Mouse (Mus musculus) kidney, embryonic 14.5 days (tissue): Measurements from ENCODE around the gene Pttg1ip. TPM values are rescaled to one million over a fixed set of nuclear protein-coding genes. Genes with fewer than 3 reads are reported as not detected.
A peak's percentile ranks its signal among the peaks of the same experiment; 100 is the strongest.

Experiments used
- ATAC-seq: fragments of 200-750 bp; cut with Nextera tagmentation; 2 replicates; pipeline ENCODE4 v1.8.0; 2017; ENCODE audit warnings: moderate number of reproducible peaks, mild to moderate bottlenecking, moderate TSS enrichment, moderate library complexity; ENCODE audit not compliant: low FRiP score, low TSS enrichment
- H3K27ac ChIP-seq: fragments of 300-500 bp; sonication (generic); 2 replicates; pipeline ENCODE4 v1.5.1; 2014; ENCODE audit warnings: low read depth, mild to moderate bottlenecking, low read length, moderate library complexity, mixed read lengths
- H3K27me3 ChIP-seq: fragments of 300-500 bp; sonication (generic); 2 replicates; pipeline ENCODE4 v1.6.1; 2014; ENCODE audit warnings: mild to moderate bottlenecking, low read length; ENCODE audit not compliant: control insufficient read depth, insufficient read depth
- H3K36me3 ChIP-seq: fragments of 300-500 bp; sonication (generic); 2 replicates; pipeline ENCODE4 v1.6.1; 2014; ENCODE audit warnings: low read length, mixed read lengths; ENCODE audit not compliant: control insufficient read depth, insufficient read depth
- H3K4me1 ChIP-seq: fragments of 300-500 bp; sonication (generic); 2 replicates; pipeline ENCODE4 v1.6.1; 2014; ENCODE audit warnings: low read length, mixed read lengths; ENCODE audit not compliant: control insufficient read depth, insufficient read depth
- H3K4me2 ChIP-seq: fragments of 300-500 bp; sonication (generic); replicated peaks from 2 replicates; pipeline ENCODE4 v1.6.1; 2014; ENCODE audit warnings: low read depth, mild to moderate bottlenecking, low read length
- H3K4me3 ChIP-seq: fragments of 300-500 bp; sonication (generic); 2 replicates; pipeline ENCODE4 v1.5.1; 2014; ENCODE audit warnings: mild to moderate bottlenecking, low read length
- H3K9ac ChIP-seq: fragments of 300-500 bp; sonication (generic); 2 replicates; pipeline ENCODE4 v1.6.1; 2014; ENCODE audit warnings: low read depth, mild to moderate bottlenecking, low read length, moderate library complexity
- H3K9me3 ChIP-seq: fragments of 300-500 bp; sonication (generic); 2 replicates; pipeline ENCODE4 v1.6.1; 2016; ENCODE audit warnings: low read length; ENCODE audit not compliant: control insufficient read depth
- WGBS: fragments of 180-500 bp; shearing (Covaris S2); extraction: QIAGEN DNeasy Blood & Tissue Kit; methylation state at CpG from one replicate; pipeline ENCODE4 v1.1.7; 2014; 5-methylcytosine and 5-hydroxymethylcytosine counted together
- polyA plus RNA-seq: library from polyadenylated mRNA; unstranded; fragments of >200 nt; fragmentation: Nextera tagmentation; extraction: Ambion mirVana; gene quantifications from 2 replicates; pipeline ENCODE4 v1.2.1, GENCODE M21; 2014

Pttg1ip gene
- polyA plus RNA-seq, 1 experiment from 2014 or later, result 144 TPM

DNA sequence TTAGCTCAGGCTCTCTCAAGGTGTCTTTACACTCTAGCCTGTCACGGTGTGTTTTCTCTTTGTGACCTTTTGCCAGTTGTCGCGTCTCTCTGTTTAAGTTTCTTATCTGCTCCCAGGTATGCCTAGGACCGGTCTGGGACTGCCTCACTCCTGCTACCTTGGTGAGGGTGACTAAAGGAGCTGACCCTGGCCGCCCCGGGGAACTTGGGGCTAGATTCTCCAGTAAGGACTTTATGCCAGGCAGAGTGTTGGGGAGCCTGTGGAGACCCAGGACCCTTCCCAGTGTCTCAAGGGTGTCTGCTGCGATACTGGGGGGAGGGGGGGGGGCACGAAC lies 732 bp downstream of the Pttg1ip start:
- ATAC-seq, result 0 out of 2 replicates have a peak, but pooled peaks have one; percentile 1
- Histone ChIP-seq H3K4me3 (peak overlapping the region; percentile 87), H3K27ac (peak overlapping the region; percentile 95), H3K9ac (peak overlapping the region; percentile 78), H3K36me3 (peaks cover 11% of the 10 kb centered on the region; the same call in 1 of the 2 replicates), H3K27me3 (no peaks in the 10 kb centered on the region), H3K4me2 (peak overlapping the region; percentile 91), H3K4me1 (peaks cover 13% of the 10 kb centered on the region; the same call in 1 of the 2 replicates), H3K9me3 (no peaks in the 10 kb centered on the region)
- WGBS, result 11% methylated on average over 8 of the region's 8 CpGs

DNA sequence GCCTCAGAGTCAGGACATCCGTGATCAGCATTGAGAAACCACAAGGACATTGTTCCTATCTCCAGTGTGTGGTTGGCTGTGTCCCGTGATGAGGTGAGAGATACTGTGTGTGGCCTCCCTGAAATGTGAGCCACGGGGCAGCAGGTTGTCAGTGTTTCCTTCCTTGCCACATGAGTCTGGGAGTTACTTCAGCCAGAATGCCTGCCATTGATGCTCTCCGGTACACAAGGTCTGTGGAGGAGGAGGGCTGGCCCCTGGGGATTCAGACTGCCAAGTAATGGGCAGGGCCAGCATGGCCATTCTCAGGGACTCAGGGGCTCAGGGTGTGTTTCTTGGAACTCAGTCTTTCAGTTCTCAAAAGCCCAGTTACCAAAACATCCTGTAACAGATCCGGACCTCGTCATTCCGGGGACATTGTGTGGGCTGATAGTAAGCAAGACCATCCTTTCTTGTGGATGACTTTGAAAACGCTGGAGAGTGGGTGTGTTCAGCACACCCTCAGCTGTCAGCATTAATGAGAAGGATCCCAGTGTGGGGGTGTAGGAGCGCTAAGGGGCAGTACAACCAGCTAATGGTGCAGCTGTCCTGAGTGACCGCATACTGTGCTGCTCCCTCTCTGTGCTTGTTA lies 2.4 kb downstream of the Pttg1ip start:
- H3K9ac ChIP-seq, result no peak overlapping the region
- WGBS, result 49% methylated on average over 10 of the region's 10 CpGs

DNA sequence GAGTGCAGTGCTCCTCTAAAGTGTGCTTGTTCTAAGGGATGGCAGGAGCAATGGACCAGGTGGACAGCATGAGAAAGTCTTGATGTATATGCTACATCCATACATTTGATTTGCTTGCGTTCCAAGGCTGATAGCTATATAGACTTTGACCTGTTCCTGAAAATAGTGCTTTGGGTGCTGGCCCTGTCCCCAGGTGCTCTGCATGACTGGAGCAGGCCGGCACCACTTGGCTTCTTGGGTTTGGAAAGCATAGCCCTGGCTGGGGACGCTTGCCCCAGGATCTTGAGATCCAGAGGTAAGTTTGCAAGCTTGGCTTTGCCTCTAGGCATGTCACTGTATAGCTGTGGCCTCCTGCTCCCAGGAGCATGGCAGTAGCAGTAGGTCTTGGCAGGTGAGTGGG lies 5.1 kb downstream of the Pttg1ip start:
- H3K9me3 ChIP-seq, result no peaks in the 10 kb centered on the region
- no peak overlapping the region for H3K4me2 ChIP-seq
- no peak overlapping the region for H3K9ac ChIP-seq
- 90% methylated on average over 3 of the region's 3 CpGs for WGBS
- peaks cover 34% of the 10 kb centered on the region for H3K36me3 ChIP-seq
- H3K27ac ChIP-seq, result no peak overlapping the region
- no peaks in the 10 kb centered on the region for H3K27me3 ChIP-seq
- no peak for ATAC-seq
- peaks cover 12% of the 10 kb centered on the region; the same call in 1 of the 2 replicates for H3K4me1 ChIP-seq
- H3K4me3 ChIP-seq, result no peak overlapping the region

More for the DNA sequence above, 2.4 kb downstream of the Pttg1ip start:
- Histone ChIP-seq H3K4me3 (no peak overlapping the region), H3K27me3 (no peaks in the 10 kb centered on the region), H3K36me3 (peaks cover 21% of the 10 kb centered on the region), H3K9me3 (no peaks in the 10 kb centered on the region), H3K27ac (no peak overlapping the region), H3K4me2 (no peak overlapping the region), H3K4me1 (peaks cover 13% of the 10 kb centered on the region; the same call in 1 of the 2 replicates)
- ATAC-seq, result no peak

DNA sequence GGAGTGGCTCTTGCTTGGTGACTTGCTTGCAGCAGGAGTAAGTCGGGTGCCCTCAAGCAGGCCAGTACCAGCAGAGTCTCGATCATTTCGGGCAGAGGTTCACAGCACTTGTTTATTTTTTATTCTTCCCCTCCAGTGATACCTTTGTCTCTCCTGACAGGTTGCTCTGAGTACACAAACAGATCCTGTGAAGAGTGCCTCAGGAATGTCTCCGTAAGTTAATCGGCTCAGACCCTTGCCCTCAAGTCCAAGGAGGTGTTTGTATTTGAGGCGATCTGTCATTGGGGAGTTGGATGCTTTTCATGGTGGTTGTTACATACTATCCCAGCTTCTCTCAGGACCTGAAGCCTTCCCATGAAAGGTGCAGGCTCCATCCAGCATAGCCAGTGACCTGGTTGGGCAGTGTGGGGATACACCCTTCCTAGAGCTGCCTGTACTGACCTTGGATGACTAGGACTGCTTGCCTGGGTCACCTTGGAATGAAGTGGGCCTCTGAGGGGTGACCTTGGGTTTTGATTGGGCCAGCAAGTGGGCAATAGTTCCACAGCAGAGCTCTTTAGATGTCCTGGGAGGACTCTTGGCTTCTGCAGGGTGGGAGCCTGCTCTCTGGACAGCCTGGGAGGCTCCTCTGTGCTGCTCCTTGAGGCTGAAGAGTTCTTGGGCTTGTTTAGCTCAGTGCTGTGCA lies 5.7 kb downstream of the Pttg1ip start:
- WGBS, result 90% methylated on average over 6 of the region's 6 CpGs
- no peak overlapping the region for H3K27ac ChIP-seq
- ATAC-seq, result no peak
- no peak overlapping the region for H3K4me2 ChIP-seq
- no peak overlapping the region for H3K4me3 ChIP-seq
- no peaks in the 10 kb centered on the region for H3K27me3 ChIP-seq
- H3K9me3 ChIP-seq, result no peaks in the 10 kb centered on the region
- H3K4me1 ChIP-seq, result peaks cover 12% of the 10 kb centered on the region; the same call in 1 of the 2 replicates
- peaks cover 38% of the 10 kb centered on the region for H3K36me3 ChIP-seq
- H3K9ac ChIP-seq, result no peak overlapping the region

DNA sequence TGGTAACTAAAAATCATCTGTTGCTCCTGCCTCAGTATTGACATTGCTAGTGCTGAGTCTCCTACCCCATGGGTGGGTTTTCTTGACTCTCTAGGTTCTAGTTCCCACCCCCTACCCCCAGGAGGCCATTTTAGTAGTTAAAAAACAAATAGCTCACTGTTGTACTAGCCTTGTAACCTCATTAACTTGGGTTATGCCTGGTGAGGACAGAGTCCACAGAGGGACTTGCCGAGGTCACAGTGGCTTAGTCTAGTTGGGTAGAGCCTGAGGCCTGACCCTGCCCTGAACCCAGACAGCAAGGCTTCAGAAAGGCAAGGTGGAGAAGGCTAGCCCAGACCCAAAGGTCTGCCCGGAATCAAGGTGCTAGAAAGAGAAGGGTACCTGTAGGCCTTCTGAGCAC lies 6.5 kb downstream of the Pttg1ip start:
- Histone ChIP-seq H3K9ac (no peak overlapping the region), H3K4me2 (no peak overlapping the region), H3K36me3 (peaks cover 46% of the 10 kb centered on the region), H3K9me3 (no peaks in the 10 kb centered on the region), H3K4me1 (peaks cover 7% of the 10 kb centered on the region; the same call in 1 of the 2 replicates), H3K27ac (no peak overlapping the region), H3K27me3 (no peaks in the 10 kb centered on the region), H3K4me3 (no peak overlapping the region)
- WGBS, result 92% methylated on average over 2 of the region's 2 CpGs
- no peak for ATAC-seq

DNA sequence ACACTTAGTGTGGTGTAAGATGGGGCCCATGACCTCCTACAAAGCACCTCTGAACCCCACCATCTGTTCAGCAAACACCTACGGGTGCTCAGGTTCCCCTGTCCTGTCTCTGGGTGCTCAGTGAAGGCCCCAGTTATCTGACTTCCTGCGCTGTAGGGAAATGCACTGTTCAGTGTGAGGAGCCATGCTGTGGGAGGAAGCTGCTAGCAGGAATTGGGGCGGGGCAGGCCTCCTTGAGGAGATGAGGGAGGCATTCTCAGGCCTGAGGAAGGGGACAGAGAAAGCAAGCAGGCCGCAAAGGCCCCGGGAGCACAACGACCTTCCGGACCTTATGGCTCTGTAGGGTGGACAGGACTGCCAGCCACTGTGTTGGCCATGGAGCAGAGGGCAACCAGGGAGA lies 7.6 kb downstream of the Pttg1ip start:
- H3K4me1 ChIP-seq, result peaks cover 4% of the 10 kb centered on the region; the same call in 1 of the 2 replicates
- no peak overlapping the region for H3K4me2 ChIP-seq
- H3K27ac ChIP-seq, result no peak overlapping the region; the same call in 1 of the 2 replicates
- no peak overlapping the region for H3K4me3 ChIP-seq
- H3K9me3 ChIP-seq, result no peaks in the 10 kb centered on the region
- no peak for ATAC-seq
- no peaks in the 10 kb centered on the region for H3K27me3 ChIP-seq
- no peak overlapping the region for H3K9ac ChIP-seq
- 67% methylated on average over 7 of the region's 7 CpGs for WGBS
- H3K36me3 ChIP-seq, result peaks cover 57% of the 10 kb centered on the region

DNA sequence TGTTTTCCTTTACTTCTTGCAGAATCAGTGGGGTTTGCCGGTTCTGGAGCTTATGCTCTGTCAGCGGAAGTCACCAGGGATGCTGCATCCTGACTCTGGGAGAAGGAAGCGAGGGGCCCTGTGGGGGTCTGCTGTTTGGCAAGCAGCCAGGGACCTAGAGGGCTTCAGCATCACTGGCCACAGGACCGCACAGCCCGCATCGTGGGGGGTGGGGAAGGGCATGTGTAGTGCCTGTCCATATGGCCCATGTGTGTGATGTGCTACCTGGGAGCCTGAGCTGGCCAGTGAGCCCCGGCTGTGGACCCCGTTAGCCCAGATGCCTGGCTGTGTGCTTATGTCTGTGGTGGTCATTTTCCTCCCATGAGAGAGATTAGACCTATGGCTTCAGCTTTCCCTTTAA lies 8.2 kb downstream of the Pttg1ip start:
- 78% methylated on average over 8 of the region's 8 CpGs for WGBS
- Histone ChIP-seq H3K9me3 (no peaks in the 10 kb centered on the region), H3K4me1 (peaks cover 4% of the 10 kb centered on the region; the same call in 1 of the 2 replicates), H3K4me2 (no peak overlapping the region), H3K4me3 (no peak overlapping the region), H3K27me3 (no peaks in the 10 kb centered on the region), H3K9ac (no peak overlapping the region), H3K27ac (no peak overlapping the region), H3K36me3 (peaks cover 64% of the 10 kb centered on the region)
- ATAC-seq, result peak; percentile 33; the same call in 1 of the 2 replicates

DNA sequence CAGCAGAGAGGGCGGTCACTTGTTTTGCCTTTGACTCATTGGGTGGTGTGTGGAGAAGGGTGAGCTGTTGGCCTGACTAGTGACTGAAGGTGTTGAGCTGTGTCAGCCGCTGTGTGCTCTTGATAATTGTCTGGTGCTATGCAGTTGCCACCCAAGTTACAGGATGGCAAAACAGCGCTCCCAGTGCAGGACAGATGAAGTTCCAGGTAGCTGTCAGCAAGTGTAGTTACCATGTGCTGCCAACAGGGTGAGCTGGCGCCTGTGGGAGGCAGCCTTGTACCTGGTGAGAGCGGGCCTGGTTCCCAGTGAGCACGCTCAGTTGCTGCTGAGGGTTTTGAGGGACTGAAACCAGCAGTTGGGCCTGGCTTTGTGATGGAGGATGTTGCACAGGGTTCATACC lies 9.3 kb downstream of the Pttg1ip start:
- H3K36me3 ChIP-seq, result peaks cover 73% of the 10 kb centered on the region
- H3K4me2 ChIP-seq, result no peak overlapping the region
- H3K9ac ChIP-seq, result no peak overlapping the region
- H3K4me3 ChIP-seq, result no peak overlapping the region
- no peaks in the 10 kb centered on the region for H3K27me3 ChIP-seq
- no peaks in the 10 kb centered on the region for H3K9me3 ChIP-seq
- WGBS, result 47% methylated on average over 6 of the region's 6 CpGs
- peaks cover 4% of the 10 kb centered on the region; the same call in 1 of the 2 replicates for H3K4me1 ChIP-seq
- no peak overlapping the region; the same call in 1 of the 2 replicates for H3K27ac ChIP-seq
- peak; percentile 45 for ATAC-seq

DNA sequence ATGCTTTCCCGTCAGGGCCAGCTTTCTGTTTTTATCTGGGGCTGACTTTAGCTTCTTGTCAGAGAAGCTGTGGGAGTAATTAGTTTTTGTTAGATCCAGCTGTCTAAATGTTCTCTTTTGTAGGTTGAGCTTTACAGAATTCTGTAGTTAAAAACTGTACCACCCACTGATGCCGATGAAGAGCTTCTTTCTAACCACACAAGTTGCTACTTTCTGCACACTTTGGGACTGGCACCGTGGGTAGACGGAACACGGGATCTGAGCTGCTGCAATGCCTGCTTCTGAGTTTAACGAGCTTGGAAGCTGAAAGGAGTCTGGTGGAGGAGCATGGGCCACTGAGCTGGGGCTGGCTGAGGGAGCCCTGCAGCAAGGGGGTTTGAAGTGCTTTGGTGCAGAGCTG lies 10.0 kb downstream of the Pttg1ip start:
- H3K9ac ChIP-seq, result no peak overlapping the region
- H3K27me3 ChIP-seq, result no peaks in the 10 kb centered on the region
- no peak for ATAC-seq
- no peaks in the 10 kb centered on the region for H3K9me3 ChIP-seq
- H3K27ac ChIP-seq, result no peak overlapping the region
- 65% methylated on average over 6 of the region's 6 CpGs for WGBS
- H3K4me3 ChIP-seq, result no peak overlapping the region
- H3K4me1 ChIP-seq, result peaks cover 4% of the 10 kb centered on the region; the same call in 1 of the 2 replicates
- H3K36me3 ChIP-seq, result peaks cover 71% of the 10 kb centered on the region
- H3K4me2 ChIP-seq, result no peak overlapping the region
